Mouse (Mus musculus) brain, embryonic 14.5 days (tissue): ENCODE results near the gene Gca. TPM values are rescaled to one million over a fixed set of nuclear protein-coding genes. Genes with fewer than 3 reads are reported as not detected.
A peak's percentile ranks its signal among the peaks of the same experiment; 100 is the strongest.

ENCODE experiments used
- DNase-seq: peaks from one replicate; pipeline ENCODE4 v3.0.0-alpha.2; 2011; ENCODE audit warnings: low read depth
- CTCF ChIP-seq: fragments of 200-500 bp; IDR thresholded peaks from 2 replicates; pipeline ENCODE4 v1.5.1; 2012; ENCODE audit warnings: inconsistent platforms, mild to moderate bottlenecking, moderate library complexity, borderline replicate concordance; ENCODE audit not compliant: insufficient read depth, insufficient read length; ENCODE audit errors: extremely low read depth
- POLR2A ChIP-seq: fragments of 200-500 bp; IDR thresholded peaks from 2 replicates; pipeline ENCODE4 v1.6.1; 2012; ENCODE audit warnings: mild to moderate bottlenecking, inconsistent platforms, borderline replicate concordance; ENCODE audit not compliant: poor library complexity, insufficient read depth, insufficient read length, severe bottlenecking; ENCODE audit errors: extremely low read depth
- polyA plus RNA-seq: library from polyadenylated mRNA; depleted of rRNA; stranded (reverse); fragments of >200 nt; gene quantifications from 2 replicates; pipeline ENCODE4 v1.2.3, GENCODE M21; 2012; rRNA removed

The Gca gene
- 5.3 and 7.1 TPM in 2 replicates for polyA plus RNA-seq

DNA sequence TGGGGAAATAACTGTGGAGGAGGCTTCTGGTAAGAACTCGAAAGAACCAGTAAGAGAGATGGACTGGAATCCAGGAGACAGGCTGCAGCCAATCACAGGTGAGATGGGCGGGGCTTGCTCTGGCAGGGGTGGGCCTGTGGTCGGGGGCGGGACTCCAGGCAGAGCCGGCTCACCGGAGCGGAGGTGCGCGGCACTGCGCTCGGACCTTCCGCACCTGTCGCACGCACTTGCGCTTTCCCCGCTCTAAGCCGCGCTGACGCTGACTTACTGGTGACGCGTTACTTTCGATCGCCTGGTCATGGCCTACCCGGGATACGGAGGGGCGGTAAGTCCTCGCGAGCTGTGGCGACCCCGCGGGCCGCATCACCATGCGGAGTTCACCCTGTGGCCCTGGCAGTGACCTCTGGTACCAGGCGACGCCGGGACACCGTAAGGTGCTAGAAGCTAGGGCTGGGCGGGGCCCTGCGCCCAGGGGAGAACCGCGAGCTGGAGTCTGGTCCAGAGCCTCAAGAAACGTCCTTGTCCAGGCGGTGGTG, at the start of gene Gca:
TSS of gene Gca (plus strand) at position 151 of the 536 bp plus-strand sequence.
- TF ChIP-seq CTCF (no peak), POLR2A (no peak)
- peak; percentile 93 for DNase-seq

DNA sequence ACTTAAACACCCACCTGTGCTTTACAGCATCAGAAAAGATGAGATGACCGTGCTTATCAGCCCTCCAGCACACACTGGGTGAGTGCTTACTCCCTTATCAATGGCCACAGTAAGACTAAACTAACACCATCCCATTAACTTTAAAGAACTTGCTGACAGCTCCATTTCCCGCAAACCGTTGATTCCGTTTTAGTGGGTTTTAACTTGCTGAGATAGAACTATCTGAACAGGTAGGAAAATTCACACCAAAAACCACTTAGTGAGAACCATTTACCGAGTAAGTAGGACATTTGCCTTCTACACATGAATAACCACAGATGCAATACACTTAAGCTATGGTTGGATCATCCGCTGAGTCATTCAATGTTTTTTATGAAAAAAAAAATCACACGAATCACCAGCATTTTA, 45.1 kb upstream of the Gca start:
- no peak for DNase-seq
- TF ChIP-seq CTCF (no peak), POLR2A (no peak)

DNA sequence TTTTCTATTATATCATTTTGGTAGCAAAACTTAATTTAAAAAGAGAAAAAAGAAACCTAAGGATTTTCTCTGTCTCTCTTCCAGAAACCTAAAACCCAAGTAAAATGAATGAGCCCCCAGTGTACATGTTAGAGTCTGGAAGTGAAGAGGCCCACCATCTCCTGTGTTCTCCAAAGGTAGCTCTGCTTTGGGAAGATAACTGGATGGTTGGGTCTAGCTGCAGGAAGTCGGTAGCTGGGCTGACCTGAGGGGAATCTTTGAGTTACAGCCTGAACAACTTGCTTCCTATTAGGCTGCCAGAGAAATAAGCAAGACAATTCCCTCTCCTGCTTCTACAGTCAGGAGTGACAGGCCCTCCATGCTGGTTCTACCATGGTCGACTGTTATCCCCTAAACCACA, 44.4 kb upstream of the Gca start:
- no peak for TF ChIP-seq CTCF
- TF ChIP-seq POLR2A: no peak
- DNase-seq: no peak

DNA sequence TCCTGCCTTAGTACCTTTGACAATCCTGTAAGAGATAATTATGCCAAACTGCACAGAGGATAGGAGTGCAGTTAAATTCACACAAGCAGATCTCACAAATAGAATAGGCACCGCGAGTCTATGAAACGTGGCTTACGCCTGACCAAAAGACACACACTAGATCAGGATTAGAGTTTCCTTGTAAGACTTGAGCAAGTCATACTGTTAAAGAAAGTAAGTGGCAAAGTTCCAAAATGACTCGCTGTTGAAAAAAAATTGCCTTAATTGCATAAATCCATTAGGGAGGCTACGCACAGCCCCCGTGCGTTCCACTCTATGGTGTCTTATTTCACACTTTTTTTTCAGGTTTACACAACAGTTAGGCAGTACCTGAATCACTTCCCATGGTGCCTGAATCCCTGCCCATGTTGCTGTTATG, 41.1 kb upstream of the Gca start:
- TF ChIP-seq CTCF: no peak
- no peak for TF ChIP-seq POLR2A
- DNase-seq: peak; percentile 55

DNA sequence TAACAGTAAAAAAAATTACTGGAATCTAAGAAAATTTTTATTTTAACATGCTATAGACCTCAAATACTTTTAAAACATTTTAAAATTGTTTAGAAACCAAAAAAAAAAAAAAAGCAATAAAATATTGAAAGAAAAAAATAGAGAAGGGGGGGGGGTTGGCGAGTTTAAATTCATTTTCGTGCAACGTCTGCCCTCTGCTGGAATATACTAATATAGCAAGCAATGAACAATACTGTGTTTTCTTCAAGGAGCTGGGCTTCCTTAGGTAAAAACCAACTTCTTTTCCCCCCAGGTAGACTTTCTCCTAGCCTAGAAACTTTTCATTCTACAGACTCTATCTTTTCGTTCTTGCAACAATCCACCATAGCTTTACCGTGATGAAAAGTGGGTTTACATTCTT, 36.4 kb upstream of the Gca start:
- DNase-seq: peak; percentile 69
- TF ChIP-seq POLR2A (no peak), CTCF (peak; percentile 8; the same call in 1 of the 2 replicates)

DNA sequence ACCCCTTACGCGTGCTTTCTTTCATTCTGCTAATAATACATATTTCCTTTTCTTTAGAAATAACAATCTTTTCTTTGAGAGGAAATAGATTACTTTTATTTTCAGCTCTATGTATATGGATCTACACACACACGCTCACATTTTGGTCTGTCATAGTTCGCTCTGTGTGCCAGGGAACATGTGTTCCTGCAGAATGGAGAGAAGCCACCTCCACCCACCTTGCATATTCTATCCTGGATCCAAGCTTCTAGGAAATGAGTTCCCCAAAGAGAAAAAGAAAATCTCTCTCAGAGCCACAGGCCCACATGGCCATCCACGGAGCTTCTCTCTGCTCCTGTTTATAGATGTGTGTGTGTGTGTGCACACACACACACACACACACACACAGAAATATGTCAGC, 35.7 kb upstream of the Gca start:
- TF ChIP-seq CTCF (no peak), POLR2A (no peak)
- DNase-seq: no peak

DNA sequence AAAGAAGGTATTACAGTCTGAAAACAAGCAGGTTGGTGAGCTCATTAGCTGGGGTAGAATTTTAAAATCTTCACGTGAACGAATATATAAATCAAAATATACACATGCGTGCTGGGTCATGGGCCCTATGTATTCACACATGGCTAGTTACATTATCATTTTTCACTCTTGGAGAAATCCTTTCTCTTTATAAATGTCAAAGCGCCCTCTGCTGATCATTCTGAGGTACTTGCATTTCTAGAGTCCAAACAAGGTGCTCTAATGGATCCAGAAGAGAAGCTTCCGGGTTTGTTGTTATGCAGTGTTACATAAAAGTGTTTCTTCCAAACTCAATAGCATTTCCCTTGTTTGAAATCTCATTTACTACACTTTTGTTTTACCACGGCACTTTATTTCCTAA, 33.6 kb upstream of the Gca start:
- TF ChIP-seq CTCF (peak; percentile 51; the same call in 1 of the 2 replicates), POLR2A (no peak)
- peak; percentile 83 for DNase-seq

DNA sequence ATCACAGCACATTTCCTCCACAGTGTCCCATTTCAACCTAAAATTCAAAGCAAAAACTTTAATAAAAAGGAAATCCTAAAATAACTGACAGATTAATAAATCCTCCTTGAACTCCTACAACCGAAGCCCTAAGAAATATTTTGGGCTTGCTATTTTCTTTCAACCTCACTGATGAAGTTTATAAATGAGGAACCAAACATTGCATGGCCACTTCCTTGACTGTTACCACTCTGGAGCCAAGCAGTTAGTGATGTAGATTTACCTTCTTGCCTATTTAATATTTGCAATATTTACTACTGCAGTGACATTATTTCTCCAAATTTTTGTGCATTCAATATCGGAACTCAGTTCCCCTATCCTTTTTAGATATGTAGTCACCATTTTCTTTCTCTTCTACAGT, 24.2 kb upstream of the Gca start:
- TF ChIP-seq POLR2A: no peak
- no peak for TF ChIP-seq CTCF
- DNase-seq: no peak

DNA sequence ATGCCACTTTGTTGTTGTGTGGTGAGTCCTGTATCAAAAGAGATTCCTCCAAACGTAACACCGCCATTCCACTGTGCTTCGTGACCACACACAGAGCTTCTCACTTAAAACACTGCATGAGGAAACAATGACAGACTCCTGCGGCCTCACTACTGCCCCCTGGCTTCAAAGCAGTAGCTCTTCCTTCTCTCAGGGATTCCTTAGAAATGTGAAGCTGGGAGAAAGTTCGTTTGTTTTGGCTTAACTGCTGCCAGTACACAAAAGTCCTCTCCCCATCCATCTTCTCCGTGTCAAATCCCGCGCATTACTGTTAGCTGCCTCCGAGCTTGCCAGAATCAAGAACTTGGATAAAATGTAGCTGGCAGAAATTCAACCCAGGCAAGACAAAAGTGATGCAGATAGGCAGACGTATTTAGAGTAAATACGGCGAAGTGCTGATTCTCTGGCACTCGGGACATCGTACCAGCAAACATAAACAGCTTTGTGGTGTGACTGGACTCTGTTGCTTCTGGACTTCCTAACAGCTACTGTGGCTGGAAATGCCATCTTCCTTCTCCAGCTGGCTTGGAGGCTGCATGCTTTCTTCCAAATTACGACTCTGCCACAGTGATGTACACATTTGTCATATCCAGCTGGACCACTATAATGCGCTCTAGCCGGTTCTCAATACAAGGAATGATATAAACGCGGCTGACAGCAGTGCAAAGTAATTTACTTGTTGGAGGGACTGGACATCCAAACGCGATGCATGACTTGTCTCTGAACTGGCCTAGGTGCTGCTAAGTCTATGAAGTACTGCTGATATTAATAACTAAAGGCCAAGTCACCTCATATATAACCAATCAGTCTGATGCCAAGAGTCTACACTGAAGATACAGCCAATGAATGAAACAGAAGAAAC, 20.4 kb upstream of the Gca start:
- peak; percentile 74 for DNase-seq
- TF ChIP-seq CTCF (peak; percentile 69; the same call in 1 of the 2 replicates), POLR2A (no peak)

DNA sequence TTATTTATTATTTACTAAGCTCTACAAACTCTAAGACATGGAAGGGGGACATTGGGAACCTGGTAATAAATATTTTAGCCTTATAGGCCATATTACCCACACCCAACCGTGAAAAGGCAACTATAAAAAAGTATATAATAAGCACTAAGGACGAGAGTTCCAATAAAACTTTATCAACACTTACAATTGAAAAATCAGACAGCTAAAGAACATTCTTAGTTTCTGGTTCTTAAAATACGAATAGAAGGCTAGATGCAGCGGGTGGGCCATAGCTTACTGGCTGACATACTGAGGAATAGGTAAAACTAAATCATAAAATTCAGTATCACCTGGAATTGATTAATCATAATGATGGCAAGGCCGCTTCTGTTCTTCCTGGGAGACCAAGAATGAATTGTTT, 19.2 kb upstream of the Gca start:
- TF ChIP-seq POLR2A (no peak), CTCF (no peak)
- DNase-seq: no peak

DNA sequence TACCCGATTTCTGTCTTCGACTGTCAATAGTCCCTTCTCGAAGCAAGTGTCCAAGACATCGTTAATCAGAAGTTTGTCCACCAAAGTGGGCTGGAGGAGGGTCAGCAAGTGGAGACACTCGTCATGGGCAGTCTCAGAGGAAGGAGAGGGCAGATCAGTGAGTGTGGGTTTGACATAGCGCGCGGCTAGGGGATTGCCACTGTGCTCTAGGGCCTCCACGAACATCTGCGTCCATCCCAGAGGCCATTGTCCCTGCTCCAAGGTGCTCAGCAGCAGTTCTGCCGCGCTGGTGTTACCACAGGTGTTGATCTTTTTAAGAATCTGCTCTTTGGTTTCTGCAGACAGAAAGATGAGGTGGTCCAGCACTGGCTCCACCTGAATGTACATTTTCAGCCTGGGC, 18.6 kb upstream of the Gca start:
- DNase-seq: no peak
- TF ChIP-seq CTCF (no peak), POLR2A (no peak)

DNA sequence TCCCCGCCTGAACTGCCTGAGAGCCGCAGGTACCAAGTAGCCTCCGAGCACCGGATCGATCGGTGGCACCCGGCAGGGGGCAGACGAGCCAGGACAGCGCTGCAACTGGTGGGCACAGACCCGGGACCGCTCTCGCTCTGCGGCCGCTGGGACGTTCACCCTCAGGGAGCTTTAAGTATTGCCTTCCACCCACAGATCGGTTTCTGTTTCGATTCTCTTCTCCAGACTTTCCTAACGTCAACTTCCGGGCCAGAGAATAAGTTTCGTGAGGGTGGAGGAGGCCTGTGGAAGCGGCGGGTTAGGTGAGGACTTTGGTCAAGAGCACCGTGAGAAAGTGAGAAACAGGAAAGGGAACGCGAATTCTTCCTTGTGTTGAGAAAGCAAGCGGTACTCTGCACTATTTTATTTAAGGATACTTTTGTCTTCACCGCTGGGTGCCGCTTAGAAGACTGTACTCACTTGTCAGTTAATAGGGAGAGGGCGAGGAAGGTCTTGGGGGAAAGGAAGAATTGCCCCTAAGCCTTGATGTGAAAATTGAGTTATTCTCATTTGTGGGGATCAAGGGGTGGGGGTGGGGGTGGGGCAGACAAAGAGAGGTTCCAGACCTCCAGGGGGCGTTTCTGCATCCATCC, 18.0 kb upstream of the Gca start, which contains the start of gene Ifih1:
TSS of gene Ifih1 (minus strand) at position 242 of the 632 bp plus-strand sequence.
- peak; percentile 77 for DNase-seq

More for the DNA sequence above, 18.0 kb upstream of the Gca start, which contains the start of gene Ifih1:
- TF ChIP-seq POLR2A (no peak), CTCF (peak; percentile 53)
